Mouse (Mus musculus): Measurements from ENCODE around the gene Babam1. TPM values are rescaled to one million over a fixed set of nuclear protein-coding genes. Genes with fewer than 3 reads are reported as not detected.
"Not testable (repeated sequence)": the region's sequence is repeated elsewhere in the genome, so short reads cannot be mapped to it uniquely, and the experiment has no call there.

Babam1 gene
- polyA plus RNA-seq, 1 experiment: 70.5 TPM

GRCm38 (mm10) chr8:71405401-71406098 lies 8.9 kb downstream of the Babam1 start, which contains the start of gene Ankle1:
Gene Ankle1, plus strand, starts transcription at chr8:71406010.
- peak within 1 kb of the TSS; percentile 74 for H3K27ac ChIP-seq (ENCODE audit: control insufficient read depth, insufficient read depth, low read depth, low read length, poor library complexity)
- H3K4me1 ChIP-seq (ENCODE audit: control insufficient read depth, insufficient read depth, low read length): peaks cover 4% of the 10 kb centered on the region
- peak within 1 kb of the TSS; percentile 89 for H3K4me3 ChIP-seq (replicated peaks; ENCODE audit: control insufficient read depth, low read depth, low read length)
- 10% methylated on average over 33 of the region's 33 CpGs for WGBS
- peak; percentile 91 for TF ChIP-seq POLR2A (IDR thresholded peaks at IDR 0.05; ENCODE audit: borderline replicate concordance, control insufficient read depth, low read depth, low read length)
- peak; percentile 58 for TF ChIP-seq CTCF (IDR thresholded peaks at IDR 0.05; ENCODE audit: control insufficient read depth, insufficient read depth, low read length)

DNA sequence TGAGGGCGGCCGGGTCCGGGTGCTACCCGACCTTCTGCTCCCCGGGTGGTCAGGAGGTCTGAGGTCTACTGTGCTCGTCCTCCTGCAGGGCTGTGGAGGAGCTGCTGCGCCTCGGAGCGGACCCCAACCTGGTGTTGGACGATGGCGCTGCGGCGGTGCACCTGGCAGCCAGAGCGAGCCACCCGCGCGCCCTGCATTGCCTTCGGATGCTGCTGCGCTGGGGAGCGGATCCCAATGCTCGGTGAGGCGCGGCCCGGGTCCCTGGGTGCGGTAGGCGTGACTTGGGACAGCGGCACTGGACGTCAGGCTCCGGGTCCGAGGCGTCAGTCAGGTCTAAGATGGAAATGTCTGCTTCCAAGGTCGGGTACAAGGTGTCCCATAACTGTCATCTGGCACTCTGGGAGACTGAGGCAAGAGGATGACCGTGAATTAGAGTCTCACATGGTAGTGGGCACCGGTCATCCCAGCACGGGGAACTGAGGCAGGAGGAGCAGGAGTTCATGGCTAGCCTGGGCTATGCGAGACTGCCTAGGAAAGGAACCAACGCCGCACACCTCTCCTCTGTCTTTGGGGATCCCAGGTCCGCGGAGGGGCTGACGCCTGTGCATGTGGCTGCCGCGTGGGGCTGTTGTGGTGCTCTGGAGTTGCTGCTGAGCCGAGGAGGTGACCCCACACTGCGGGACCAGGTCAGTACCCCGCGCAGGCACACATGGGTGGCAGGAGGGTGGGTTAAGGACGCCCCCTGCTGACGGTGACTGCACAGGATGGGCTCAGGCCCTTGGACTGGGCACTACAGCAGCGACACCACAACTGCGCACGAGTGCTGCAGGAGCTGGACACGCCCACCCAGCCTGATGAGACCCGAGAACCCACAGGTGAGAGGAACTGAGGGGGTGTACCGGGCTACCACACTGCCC lies 9.7 kb downstream of the Babam1 start:
- peak overlapping the region; percentile 89 for H3K4me3 ChIP-seq (replicated peaks; ENCODE audit: control insufficient read depth, low read depth, low read length)
- under 1% methylated on average over 55 of the region's 55 CpGs for WGBS
- peaks cover 4% of the 10 kb centered on the region for H3K4me1 ChIP-seq (ENCODE audit: control insufficient read depth, insufficient read depth, low read length)
- H3K27ac ChIP-seq (ENCODE audit: control insufficient read depth, insufficient read depth, low read depth, low read length, poor library complexity): peak overlapping the region; percentile 74
- peak; percentile 86 for TF ChIP-seq CTCF (IDR thresholded peaks at IDR 0.05; ENCODE audit: control insufficient read depth, insufficient read depth, low read length)
- peak; percentile 61; the same call in 1 of the 2 replicates for TF ChIP-seq POLR2A (IDR thresholded peaks at IDR 0.05; ENCODE audit: borderline replicate concordance, control insufficient read depth, low read depth, low read length)

GRCm38 (mm10) chr8:71407441-71407840 lies 10.8 kb downstream of the Babam1 start:
- Histone ChIP-seq H3K4me3 (replicated peaks; ENCODE audit: control insufficient read depth, low read depth, low read length) (no peak overlapping the region), H3K4me1 (ENCODE audit: control insufficient read depth, insufficient read depth, low read length) (peaks cover 4% of the 10 kb centered on the region), H3K27ac (ENCODE audit: control insufficient read depth, insufficient read depth, low read depth, low read length, poor library complexity) (no peak overlapping the region)
- 80% methylated on average over 14 of the region's 14 CpGs for WGBS
- TF ChIP-seq POLR2A (IDR thresholded peaks at IDR 0.05; ENCODE audit: borderline replicate concordance, control insufficient read depth, low read depth, low read length) (no peak), CTCF (IDR thresholded peaks at IDR 0.05; ENCODE audit: control insufficient read depth, insufficient read depth, low read length) (no peak)

GRCm38 (mm10) chr8:71408231-71408630 lies 11.6 kb downstream of the Babam1 start:
- WGBS: 90% methylated on average over 4 of the region's 4 CpGs
- H3K4me1 ChIP-seq (ENCODE audit: control insufficient read depth, insufficient read depth, low read length): peaks cover 4% of the 10 kb centered on the region
- TF ChIP-seq CTCF (IDR thresholded peaks at IDR 0.05; ENCODE audit: control insufficient read depth, insufficient read depth, low read length) (no peak), POLR2A (IDR thresholded peaks at IDR 0.05; ENCODE audit: borderline replicate concordance, control insufficient read depth, low read depth, low read length) (no peak)

DNA sequence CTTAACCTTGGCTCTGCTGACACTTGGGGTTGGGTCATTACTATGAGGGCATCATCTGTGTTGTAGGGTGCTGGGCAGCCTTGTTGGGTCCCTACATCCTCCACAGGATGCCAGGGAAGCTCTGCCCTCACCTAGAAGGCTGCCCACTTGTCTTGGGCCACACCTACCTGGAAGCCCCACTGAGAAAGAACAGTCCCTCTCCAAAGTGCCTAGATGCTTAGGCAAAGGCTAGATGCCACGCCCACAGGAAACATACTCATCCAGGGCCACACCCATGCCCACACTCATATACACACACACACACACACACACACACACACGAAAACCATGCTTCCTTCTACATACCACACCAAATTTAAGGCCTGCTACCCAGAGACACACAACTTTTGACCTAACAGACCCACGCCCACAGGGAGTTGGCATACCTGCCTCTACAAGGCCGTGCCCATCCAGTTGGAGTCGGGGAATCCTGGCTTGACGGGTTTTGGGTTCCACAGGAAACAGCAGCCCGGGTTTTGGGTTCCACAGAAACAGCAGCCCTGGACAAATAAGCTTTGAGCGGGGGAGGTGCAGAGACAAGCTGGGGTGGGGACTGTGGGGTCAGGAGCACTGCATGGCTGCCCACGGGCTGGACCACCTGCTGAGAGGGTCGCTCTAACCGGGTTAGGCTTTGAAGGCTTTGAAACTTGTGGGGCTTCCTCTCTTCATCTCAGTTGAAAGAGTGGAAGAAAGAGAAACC lies 15.0 kb downstream of the Babam1 start:
- 38% methylated on average over 11 of the region's 11 CpGs for WGBS
- TF ChIP-seq CTCF (IDR thresholded peaks at IDR 0.05; ENCODE audit: control insufficient read depth, insufficient read depth, low read length) (no peak), POLR2A (IDR thresholded peaks at IDR 0.05; ENCODE audit: borderline replicate concordance, control insufficient read depth, low read depth, low read length) (no peak)
- Histone ChIP-seq H3K27ac (ENCODE audit: control insufficient read depth, insufficient read depth, low read depth, low read length, poor library complexity) (no peak overlapping the region), H3K4me1 (ENCODE audit: control insufficient read depth, insufficient read depth, low read length) (no peaks in the 10 kb centered on the region; the same call in 1 of the 2 replicates), H3K4me3 (replicated peaks; ENCODE audit: control insufficient read depth, low read depth, low read length) (no peak overlapping the region)

More at GRCm38 (mm10) chr8:71408231-71408630, 11.6 kb downstream of the Babam1 start:
- Histone ChIP-seq H3K4me3 (replicated peaks; ENCODE audit: control insufficient read depth, low read depth, low read length) (no peak overlapping the region), H3K27ac (ENCODE audit: control insufficient read depth, insufficient read depth, low read depth, low read length, poor library complexity) (no peak overlapping the region)

DNA sequence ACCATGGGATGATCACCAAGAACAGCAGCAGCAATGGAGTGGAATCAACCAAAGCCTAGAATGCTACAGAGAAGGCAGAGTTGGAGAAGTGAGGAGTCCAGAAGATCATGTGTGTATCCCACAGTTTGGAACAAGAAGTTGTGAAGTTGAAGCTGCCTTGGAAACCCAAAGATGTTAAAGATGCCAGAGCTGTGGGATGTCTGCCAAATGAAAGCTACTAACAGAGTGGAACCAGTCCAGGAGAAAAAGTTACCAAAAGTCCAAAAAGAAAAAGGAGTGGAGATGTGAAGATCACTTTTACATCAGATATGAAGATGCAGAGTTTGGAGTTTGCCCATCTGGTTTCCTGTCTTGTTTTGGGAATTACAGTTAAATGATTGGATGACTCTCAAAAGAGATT lies 25.5 kb downstream of the Babam1 start:
- TF ChIP-seq POLR2A (IDR thresholded peaks at IDR 0.05; ENCODE audit: borderline replicate concordance, control insufficient read depth, low read depth, low read length) (no peak), CTCF (IDR thresholded peaks at IDR 0.05; ENCODE audit: control insufficient read depth, insufficient read depth, low read length) (no peak)
- Histone ChIP-seq H3K4me3 (replicated peaks; ENCODE audit: control insufficient read depth, low read depth, low read length) (no peak overlapping the region), H3K27ac (ENCODE audit: control insufficient read depth, insufficient read depth, low read depth, low read length, poor library complexity) (no peak overlapping the region), H3K4me1 (ENCODE audit: control insufficient read depth, insufficient read depth, low read length) (no peaks in the 10 kb centered on the region)

DNA sequence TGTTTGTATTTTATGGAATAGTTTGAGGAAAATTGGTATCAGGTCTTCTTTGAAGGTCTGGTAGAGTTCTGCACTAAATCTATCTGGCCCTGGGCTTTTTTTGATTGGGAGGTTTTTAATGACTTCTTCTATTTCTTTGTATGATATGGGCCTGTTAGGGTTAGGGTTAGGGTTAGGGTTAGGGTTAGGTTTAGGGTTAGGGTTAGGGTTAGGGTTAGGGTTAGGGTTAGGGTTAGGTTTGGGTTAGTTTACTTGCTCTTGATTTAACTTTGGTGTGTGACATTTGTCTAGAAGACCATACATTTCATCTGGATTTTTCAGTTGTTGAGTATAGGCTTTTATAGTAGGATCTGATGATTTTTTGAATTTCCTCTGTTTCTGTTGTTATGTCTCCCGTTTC lies 36.3 kb downstream of the Babam1 start:
- H3K4me1 ChIP-seq (ENCODE audit: control insufficient read depth, insufficient read depth, low read length); H3K27ac ChIP-seq (ENCODE audit: control insufficient read depth, insufficient read depth, low read depth, low read length, poor library complexity); H3K4me3 ChIP-seq (replicated peaks; ENCODE audit: control insufficient read depth, low read depth, low read length): not testable (repeated sequence)
- WGBS: 65% methylated on average over 1 of the region's 1 CpGs

- no peak overlapping the region for H3K27ac ChIP-seq (ENCODE audit: control insufficient read depth, insufficient read depth, low read depth, low read length, poor library complexity)
- TF ChIP-seq CTCF (IDR thresholded peaks at IDR 0.05; ENCODE audit: control insufficient read depth, insufficient read depth, low read length) (no peak), POLR2A (IDR thresholded peaks at IDR 0.05; ENCODE audit: borderline replicate concordance, control insufficient read depth, low read depth, low read length) (no peak)
- no peaks in the 10 kb centered on the region for H3K4me1 ChIP-seq (ENCODE audit: control insufficient read depth, insufficient read depth, low read length)
- 48% methylated on average over 3 of the region's 3 CpGs for WGBS
- no peak overlapping the region for H3K4me3 ChIP-seq (replicated peaks; ENCODE audit: control insufficient read depth, low read depth, low read length)
Measured at GRCm38 (mm10) chr8:71437041-71437440, 40.4 kb downstream of the Babam1 start.
